Mouse (Mus musculus): ENCODE results near the gene Plcb3. TPM values are rescaled to one million over a fixed set of nuclear protein-coding genes. Genes with fewer than 3 reads are reported as not detected.
"Not testable (repeated sequence)": the region's sequence is repeated elsewhere in the genome, so short reads cannot be mapped to it uniquely, and the experiment has no call there.

The Plcb3 gene
- polyA plus RNA-seq, 1 experiment from 2014 or later = 5.9 TPM

DNA sequence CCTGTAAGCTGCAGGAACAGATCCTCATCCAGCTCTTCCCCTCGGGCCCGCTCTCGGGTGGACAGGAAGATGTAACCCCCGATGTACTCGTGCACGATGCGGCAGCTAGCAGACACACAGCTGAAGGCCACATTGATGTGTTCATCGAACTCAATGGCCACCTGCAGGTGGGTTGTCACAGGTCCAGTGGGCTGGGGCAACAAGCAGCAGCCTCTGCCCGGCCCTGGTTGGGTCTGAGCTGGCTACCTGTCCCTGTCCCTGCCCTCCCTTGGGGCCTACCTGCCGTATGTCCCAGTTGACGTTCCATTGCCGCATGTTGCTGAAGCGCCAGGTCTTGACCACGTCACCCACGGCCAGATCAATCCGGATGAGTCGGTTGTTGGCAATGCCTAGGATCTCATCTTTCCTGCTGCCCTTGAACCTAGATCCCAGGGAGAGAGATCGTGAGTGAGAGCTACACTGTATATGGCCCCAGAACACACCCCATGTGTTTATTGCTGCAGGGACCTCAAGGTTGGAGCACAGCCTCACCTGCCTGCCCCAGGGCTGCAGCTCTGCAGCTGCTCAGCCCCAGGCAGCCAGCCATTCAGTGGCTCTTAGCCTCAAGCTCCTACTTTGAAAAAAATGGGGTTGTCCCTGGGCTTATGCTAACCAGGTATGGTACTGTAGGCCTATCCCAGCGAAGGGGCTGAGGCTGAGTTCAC lies 23.2 kb upstream of the Plcb3 start:
- no peak overlapping the region for H3K4me3 ChIP-seq (replicated peaks)
- H3K36me3 ChIP-seq (replicated peaks) = peaks cover 68% of the 10 kb centered on the region
- H3K9me3 ChIP-seq (replicated peaks) = no peaks in the 10 kb centered on the region
- WGBS (ENCODE audit: insufficient replicate concordance) = 89% methylated on average over 19 of the region's 19 CpGs
- no peak overlapping the region for H3K9ac ChIP-seq
- H3K4me1 ChIP-seq (replicated peaks) = peaks cover 27% of the 10 kb centered on the region
- no peaks in the 10 kb centered on the region for H3K27me3 ChIP-seq
- H3K27ac ChIP-seq (replicated peaks) = no peak overlapping the region
- H3K4me2 ChIP-seq = no peak overlapping the region
- no peak for ATAC-seq (ENCODE audit: insufficient read depth)

- Histone ChIP-seq H3K27me3 (no peaks in the 10 kb centered on the region), H3K9ac (no peak overlapping the region), H3K4me1 (replicated peaks) (peaks cover 38% of the 10 kb centered on the region), H3K27ac (replicated peaks) (no peak overlapping the region), H3K4me3 (replicated peaks) (no peak overlapping the region), H3K36me3 (replicated peaks) (peaks cover 55% of the 10 kb centered on the region), H3K4me2 (no peak overlapping the region), H3K9me3 (replicated peaks) (no peaks in the 10 kb centered on the region)
- ATAC-seq (ENCODE audit: insufficient read depth) = no peak
- 76% methylated on average over 9 of the region's 9 CpGs for WGBS (ENCODE audit: insufficient replicate concordance)
Observed at GRCm38 (mm10) chr19:6997721-6998290, 21.5 kb upstream of the Plcb3 start.

- Histone ChIP-seq H3K9ac (peak within 1 kb of the TSS; percentile 67), H3K4me3 (replicated peaks) (peak within 1 kb of the TSS; percentile 67), H3K27ac (replicated peaks) (peak within 1 kb of the TSS; percentile 67), H3K36me3 (replicated peaks) (peaks cover 37% of the 10 kb centered on the region), H3K4me1 (replicated peaks) (peaks cover 49% of the 10 kb centered on the region), H3K4me2 (peak within 1 kb of the TSS; percentile 92), H3K9me3 (replicated peaks) (no peaks in the 10 kb centered on the region), H3K27me3 (no peaks in the 10 kb centered on the region)
- under 1% methylated on average over 24 of the region's 24 CpGs for WGBS (ENCODE audit: insufficient replicate concordance)
- peak; percentile 63 for ATAC-seq (ENCODE audit: insufficient read depth)
Observed at GRCm38 (mm10) chr19:6996006-6996405, 19.7 kb upstream of the Plcb3 start, which contains the start of the genes Nudt22 and Trpt1. Gene Nudt22, minus strand, starts transcription at chr19:6996117. Gene Trpt1, plus strand, starts transcription at chr19:6996131.

DNA sequence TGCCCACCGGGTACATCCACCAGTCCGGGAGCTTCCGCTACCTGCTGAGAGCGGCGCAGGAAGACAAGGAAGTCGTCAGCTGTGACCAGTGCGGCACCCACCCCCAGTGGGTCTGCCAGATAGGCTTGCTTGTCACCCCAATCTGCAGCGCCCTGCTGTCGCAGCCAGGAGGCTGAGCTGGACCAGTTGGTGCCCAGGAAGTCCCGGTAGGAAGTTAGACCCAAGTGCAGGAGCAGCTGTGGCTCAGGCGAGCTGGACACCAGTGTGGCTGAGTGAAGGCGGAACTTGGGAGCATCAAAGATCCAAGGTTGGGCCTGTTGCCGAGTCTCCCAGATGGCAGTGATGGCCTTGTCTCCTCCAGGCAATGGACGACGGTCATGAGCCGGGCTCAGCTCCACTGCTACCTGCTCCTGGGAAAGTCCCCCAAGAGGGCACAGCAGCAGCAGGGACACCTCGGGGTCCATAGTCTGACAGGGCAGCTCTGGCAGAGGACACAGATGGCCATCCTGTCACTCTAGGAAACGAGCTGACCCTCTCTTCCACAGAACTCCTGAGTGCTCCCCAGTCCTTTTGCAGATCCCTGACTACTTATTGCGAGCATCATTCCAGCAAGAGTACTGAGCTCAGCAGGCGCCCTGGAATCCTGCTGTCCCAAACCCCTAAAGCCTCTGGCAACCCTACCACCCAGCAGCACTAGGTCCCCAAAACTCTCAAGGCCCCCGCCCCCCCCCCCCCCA lies 19.2 kb upstream of the Plcb3 start:
- Histone ChIP-seq H3K4me3 (replicated peaks) (peak overlapping the region; percentile 67), H3K9ac (peak overlapping the region; percentile 67), H3K4me2 (peak overlapping the region; percentile 92), H3K27me3 (no peaks in the 10 kb centered on the region), H3K36me3 (replicated peaks) (peaks cover 31% of the 10 kb centered on the region), H3K27ac (replicated peaks) (peak overlapping the region; percentile 67), H3K9me3 (replicated peaks) (no peaks in the 10 kb centered on the region), H3K4me1 (replicated peaks) (peaks cover 49% of the 10 kb centered on the region)
- 46% methylated on average over 20 of the region's 21 CpGs for WGBS (ENCODE audit: insufficient replicate concordance)
- ATAC-seq (ENCODE audit: insufficient read depth) = no peak

DNA sequence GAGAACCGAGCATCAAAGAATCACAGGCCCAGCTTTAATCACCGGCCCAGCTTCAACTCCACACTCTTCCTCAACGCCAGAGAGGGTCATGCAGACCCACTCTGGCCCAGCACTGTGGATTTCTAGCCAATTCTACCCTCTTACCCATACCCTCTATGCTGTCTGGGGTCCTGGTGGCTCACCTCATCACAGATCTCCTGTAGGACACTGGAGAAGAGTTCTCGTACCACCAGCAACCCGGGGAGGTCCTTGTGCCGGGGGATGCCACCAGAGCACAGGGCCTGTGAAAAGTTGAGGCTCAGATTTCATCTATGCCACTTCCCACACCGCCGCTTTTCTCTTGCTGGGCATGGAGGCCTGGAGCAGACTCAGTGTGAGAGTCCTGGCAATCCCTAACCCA lies 18.2 kb upstream of the Plcb3 start:
- peaks cover 54% of the 10 kb centered on the region for H3K4me1 ChIP-seq (replicated peaks)
- peak overlapping the region; percentile 92 for H3K4me2 ChIP-seq
- 82% methylated on average over 8 of the region's 8 CpGs for WGBS (ENCODE audit: insufficient replicate concordance)

GRCm38 (mm10) chr19:6994002-6994401 lies 17.7 kb upstream of the Plcb3 start:
- Histone ChIP-seq H3K27ac (replicated peaks) (no peak overlapping the region), H3K4me1 (replicated peaks) (peaks cover 54% of the 10 kb centered on the region)
- 79% methylated on average over 8 of the region's 8 CpGs for WGBS (ENCODE audit: insufficient replicate concordance)

More for the DNA sequence above, 18.2 kb upstream of the Plcb3 start:
- Histone ChIP-seq H3K36me3 (replicated peaks) (peaks cover 22% of the 10 kb centered on the region), H3K9me3 (replicated peaks) (no peaks in the 10 kb centered on the region), H3K27ac (replicated peaks) (no peak overlapping the region), H3K4me3 (replicated peaks) (no peak overlapping the region), H3K27me3 (no peaks in the 10 kb centered on the region), H3K9ac (0 out of 2 replicates have a peak overlapping the region, but pooled peaks have one; percentile 67)
- ATAC-seq (ENCODE audit: insufficient read depth) = no peak

DNA sequence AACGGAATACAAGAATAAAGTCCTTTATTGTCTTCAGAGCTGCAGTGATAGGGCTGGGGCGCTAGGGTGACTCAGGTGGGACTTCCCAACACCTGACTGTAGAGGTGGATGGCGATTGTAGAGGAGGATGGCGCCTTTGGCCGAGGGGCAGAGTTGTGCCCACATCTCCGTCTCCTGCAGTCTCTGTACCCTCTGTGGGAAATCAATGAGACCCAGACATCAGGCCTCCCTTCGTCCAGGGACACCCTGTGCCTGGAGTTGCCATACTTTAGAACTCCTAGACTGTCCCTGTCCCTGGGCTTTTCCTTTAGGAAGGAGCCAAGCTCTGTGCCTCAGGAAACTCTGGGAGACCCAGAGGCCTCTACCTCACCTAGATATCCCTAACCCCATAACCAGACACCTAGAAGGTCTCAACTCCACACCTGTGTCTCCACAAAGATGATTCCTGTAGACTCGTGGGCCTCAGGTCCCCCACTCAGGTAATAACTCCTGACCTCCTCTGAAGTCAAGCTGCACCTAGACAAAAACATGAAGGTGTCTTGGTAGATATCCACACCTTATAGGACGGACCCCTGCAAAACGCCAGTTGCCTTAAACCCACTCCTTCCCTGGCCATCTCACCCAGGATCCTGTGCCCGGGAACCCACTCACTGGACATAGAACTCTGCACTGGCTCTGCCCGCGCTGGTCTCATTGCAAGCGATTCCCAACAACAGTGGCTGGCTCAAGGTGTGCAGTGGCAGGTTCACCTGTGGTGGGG lies 16.9 kb upstream of the Plcb3 start:
- Histone ChIP-seq H3K27me3 (no peaks in the 10 kb centered on the region), H3K27ac (replicated peaks) (peak overlapping the region; percentile 64), H3K9ac (peak overlapping the region; percentile 57), H3K4me1 (replicated peaks) (peaks cover 56% of the 10 kb centered on the region), H3K4me3 (replicated peaks) (peak overlapping the region; percentile 69), H3K36me3 (replicated peaks) (peaks cover 9% of the 10 kb centered on the region), H3K4me2 (peak overlapping the region; percentile 96), H3K9me3 (replicated peaks) (no peaks in the 10 kb centered on the region)
- WGBS (ENCODE audit: insufficient replicate concordance) = 64% methylated on average over 14 of the region's 14 CpGs
- ATAC-seq (ENCODE audit: insufficient read depth) = 0 out of 2 replicates have a peak, but pooled peaks have one; percentile 1

More at GRCm38 (mm10) chr19:6994002-6994401, 17.7 kb upstream of the Plcb3 start:
- H3K36me3 ChIP-seq (replicated peaks) = peaks cover 17% of the 10 kb centered on the region
- no peaks in the 10 kb centered on the region for H3K9me3 ChIP-seq (replicated peaks)
- H3K9ac ChIP-seq = no peak overlapping the region
- H3K4me3 ChIP-seq (replicated peaks) = no peak overlapping the region
- H3K4me2 ChIP-seq = no peak overlapping the region
- no peaks in the 10 kb centered on the region for H3K27me3 ChIP-seq
- ATAC-seq (ENCODE audit: insufficient read depth) = no peak

DNA sequence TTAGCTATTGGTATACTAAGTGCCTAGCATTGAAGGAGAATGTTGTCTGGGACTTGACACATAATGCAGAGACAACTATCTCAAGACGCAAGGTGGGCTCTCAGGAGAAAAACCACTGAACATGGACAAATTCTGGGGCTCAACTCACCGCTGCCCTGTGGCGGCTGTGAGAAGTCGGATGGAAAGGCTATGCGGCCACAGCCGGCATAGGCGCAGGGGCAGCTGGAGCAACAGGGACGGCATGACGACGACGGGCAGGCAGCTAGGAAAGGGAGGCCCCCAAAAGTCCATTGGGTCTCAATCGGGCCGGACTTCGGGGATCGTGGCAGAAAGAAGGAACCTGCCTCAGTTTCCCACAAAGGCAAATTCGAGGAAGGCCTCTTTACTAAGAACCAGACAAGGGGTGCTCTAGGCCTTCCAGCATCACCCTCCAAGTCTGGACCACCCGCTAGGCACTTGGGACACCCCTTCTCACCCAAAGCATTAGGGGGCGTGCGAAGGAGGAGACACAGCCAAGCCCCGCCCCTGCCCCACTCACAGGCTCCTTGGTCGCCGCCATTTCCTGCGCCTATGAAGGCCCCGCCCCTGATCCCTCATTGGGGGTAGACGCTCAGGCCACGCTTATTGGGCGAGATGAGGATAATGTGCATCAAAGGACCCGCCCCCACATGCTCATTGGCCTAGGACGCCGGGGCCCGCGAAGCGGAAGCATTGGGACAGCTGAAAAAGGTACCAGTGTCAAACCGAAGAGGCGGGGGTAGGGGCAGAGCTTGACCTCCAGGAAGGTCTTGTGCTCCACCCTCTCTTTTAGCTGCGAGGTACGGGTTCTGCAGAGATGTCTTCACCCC lies 16.0 kb upstream of the Plcb3 start, which contains the start of gene Dnajc4:
Gene Dnajc4 (minus strand): TSS at position 562 of the 848 bp plus-strand sequence.
- Histone ChIP-seq H3K27ac (replicated peaks) (peak within 1 kb of the TSS; percentile 67), H3K36me3 (replicated peaks) (no peaks in the 10 kb centered on the region; the same call in 1 of the 2 replicates), H3K4me1 (replicated peaks) (peaks cover 63% of the 10 kb centered on the region), H3K4me2 (peak within 1 kb of the TSS; percentile 96), H3K27me3 (no peaks in the 10 kb centered on the region), H3K9me3 (replicated peaks) (no peaks in the 10 kb centered on the region), H3K9ac (peak within 1 kb of the TSS; percentile 73), H3K4me3 (replicated peaks) (peak within 1 kb of the TSS; percentile 69)
- WGBS (ENCODE audit: insufficient replicate concordance) = 1% methylated on average over 37 of the region's 37 CpGs
- peak; percentile 92 for ATAC-seq (ENCODE audit: insufficient read depth)

DNA sequence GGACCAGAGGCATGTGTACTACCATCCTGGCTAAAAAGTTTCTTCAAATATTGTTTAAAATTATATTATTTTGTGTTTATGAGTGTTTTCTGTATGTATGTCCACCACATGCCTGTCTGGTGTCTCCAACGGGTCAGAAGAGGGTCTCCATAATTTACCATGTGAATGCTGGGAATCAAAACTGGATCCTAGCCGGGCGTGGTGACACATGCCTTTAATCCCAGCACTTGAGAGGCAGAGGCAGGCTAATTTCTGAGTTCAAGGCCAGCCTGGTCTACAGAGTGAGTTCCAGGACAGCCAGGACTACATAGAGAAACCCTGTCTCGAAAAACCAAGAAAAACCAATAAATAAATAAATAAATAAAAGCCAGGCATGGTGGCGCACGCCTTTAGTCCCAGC lies 14.9 kb upstream of the Plcb3 start:
- not testable (repeated sequence) for H3K4me2 ChIP-seq; H3K4me3 ChIP-seq (replicated peaks); H3K9ac ChIP-seq; H3K36me3 ChIP-seq (replicated peaks); H3K9me3 ChIP-seq (replicated peaks); H3K27ac ChIP-seq (replicated peaks); H3K27me3 ChIP-seq; ATAC-seq (ENCODE audit: insufficient read depth)
- WGBS (ENCODE audit: insufficient replicate concordance) = 71% methylated on average over 6 of the region's 6 CpGs
- H3K4me1 ChIP-seq (replicated peaks) = peaks cover 66% of the 10 kb centered on the region

DNA sequence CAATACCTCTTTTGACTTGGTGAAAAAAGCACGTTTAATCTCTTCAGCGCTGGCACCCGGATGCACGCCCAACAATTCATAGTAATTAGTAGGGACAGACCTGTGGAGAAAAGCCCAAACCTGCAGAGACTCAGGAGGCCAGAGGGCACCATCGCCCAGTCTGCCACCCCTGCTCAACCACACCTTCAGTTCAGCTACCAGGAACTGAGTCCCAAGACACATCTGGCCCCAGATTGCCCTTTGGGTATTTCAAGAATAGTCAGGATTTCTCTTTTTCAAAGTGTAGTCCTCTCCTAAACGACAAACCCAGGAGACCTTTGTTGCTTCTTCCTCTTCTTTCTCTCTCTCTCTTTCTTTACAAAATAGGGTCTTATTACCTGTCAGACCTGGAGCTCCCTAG lies 14.4 kb upstream of the Plcb3 start:
- WGBS (ENCODE audit: insufficient replicate concordance) = 81% methylated on average over 6 of the region's 6 CpGs
- peaks cover 66% of the 10 kb centered on the region for H3K4me1 ChIP-seq (replicated peaks)
- no peaks in the 10 kb centered on the region for H3K27me3 ChIP-seq
- ATAC-seq (ENCODE audit: insufficient read depth) = no peak
- H3K4me3 ChIP-seq (replicated peaks) = no peak overlapping the region
- H3K9ac ChIP-seq = no peak overlapping the region
- no peak overlapping the region for H3K4me2 ChIP-seq
- no peak overlapping the region for H3K27ac ChIP-seq (replicated peaks)
- peaks cover 1% of the 10 kb centered on the region; the same call in 1 of the 2 replicates for H3K36me3 ChIP-seq (replicated peaks)
- H3K9me3 ChIP-seq (replicated peaks) = no peaks in the 10 kb centered on the region
